Mouse (Mus musculus): ENCODE results near the gene Ttc17.

DNA sequence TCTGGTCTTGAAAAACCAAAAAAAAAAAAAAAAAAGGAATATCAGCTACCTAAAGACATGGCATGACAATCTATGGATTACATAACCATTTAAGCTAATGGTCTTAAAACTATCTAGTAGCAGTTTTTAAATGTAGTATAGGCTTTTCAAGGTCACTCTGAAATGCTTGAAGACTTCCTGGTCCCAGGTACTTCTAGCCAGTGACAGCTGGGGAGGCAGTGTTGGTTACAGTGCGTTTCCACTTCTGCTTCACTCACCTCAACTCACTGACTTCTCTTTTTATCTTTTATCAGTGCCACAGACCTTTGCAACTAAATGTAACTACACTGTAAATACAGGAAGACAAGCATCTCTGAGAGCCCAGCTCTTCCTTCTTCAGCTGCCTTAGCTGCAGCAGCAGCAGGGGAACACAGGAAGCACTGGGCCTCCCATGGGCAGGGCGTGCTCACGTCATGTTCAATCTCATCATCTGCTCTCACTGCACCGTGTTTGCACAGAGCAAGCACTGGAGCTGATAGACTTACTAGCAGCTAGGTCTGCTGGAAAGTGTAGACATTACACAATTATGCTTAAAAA is 46.0 kb downstream of the Ttc17 start:
- TF ChIP-seq MAX (IDR thresholded peaks at IDR 0.05) = no peak
- TF ChIP-seq CTCF (IDR thresholded peaks at IDR 0.05; ENCODE audit: control insufficient read depth, insufficient read depth, insufficient read length) = no peak

Data from C2C12 (cell line).